Mouse (Mus musculus) pancreas, adult 10 weeks (tissue): ENCODE results near the gene Zbtb40. TPM values are rescaled to one million over a fixed set of nuclear protein-coding genes. Genes with fewer than 3 reads are reported as not detected.

ENCODE experiments used
- polyA plus RNA-seq: library from polyadenylated mRNA; stranded (reverse); fragments of 350-450 nt; fragmentation: Illumina TruSeq; extraction: RNeasy Lipid Tissue Mini Kit (QIAGEN cat#74804); gene quantifications from one replicate; pipeline ENCODE4 v1.2.3, GENCODE M21; 2015; ENCODE audit warnings: low read depth, low replicate concordance; ENCODE audit not compliant: insufficient read depth

The Zbtb40 gene
- polyA plus RNA-seq, result 3.8 TPM

DNA sequence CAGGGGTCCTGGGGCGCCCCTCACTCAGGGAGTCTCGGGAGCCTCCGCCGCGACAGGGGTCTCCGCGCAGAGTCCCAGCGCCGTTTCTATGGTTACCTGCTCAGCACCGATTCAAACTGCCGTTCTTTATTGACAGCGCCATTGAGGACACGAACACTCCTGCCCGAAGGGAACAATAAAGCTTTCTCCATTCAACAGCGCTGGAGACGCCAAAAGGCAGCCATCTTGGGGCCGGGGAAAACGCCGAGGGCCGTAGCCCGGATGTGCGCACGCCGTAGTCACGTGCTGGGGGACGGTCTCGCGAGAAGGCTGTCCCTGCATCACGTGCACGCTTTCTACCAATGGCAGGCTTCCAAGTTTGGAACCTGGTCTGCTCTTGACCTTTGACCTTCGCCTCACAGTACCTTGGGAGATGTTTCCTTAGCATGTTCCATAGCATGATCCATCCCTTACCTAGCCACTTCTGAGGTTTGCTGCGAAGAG is at the start of gene Zbtb40:
Gene Zbtb40, minus strand, starts transcription at position 252 of the 483 bp plus-strand sequence.

DNA sequence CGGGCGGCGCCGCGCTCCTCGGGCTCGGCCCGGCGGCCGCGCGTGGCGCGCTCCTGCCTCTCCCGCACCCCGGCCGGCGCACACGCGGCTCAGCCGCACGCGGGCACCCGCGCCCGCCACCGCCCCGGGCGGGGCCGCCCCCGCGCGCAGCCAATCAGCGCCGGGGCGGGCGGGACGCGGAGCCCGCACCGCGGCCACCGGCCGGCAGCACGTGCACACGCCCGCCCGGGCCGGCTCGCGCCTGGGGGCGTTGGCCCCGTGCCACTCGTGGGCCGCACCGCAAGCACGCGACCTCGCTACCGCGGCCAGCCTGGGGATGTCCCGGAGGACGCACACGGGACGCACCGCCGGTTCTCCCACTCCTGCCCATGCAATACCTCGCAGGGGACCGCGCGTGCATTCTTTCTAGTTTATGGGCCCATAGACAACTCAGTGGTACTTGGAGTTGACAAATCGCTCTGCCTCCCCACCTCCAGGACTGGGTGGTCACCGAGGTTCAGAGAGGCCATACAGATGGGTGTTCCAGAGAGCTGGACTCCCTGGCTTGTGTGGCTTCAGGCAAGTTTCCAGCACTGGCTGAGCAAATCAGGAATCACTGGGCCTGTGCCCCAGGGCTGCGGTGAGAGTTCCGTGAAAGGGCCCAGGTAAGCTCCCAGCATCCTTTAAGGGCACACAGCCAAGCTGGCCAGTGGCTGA is 91.7 kb downstream of the Zbtb40 start, which contains the start of gene Epha8:
Gene Epha8, minus strand, starts transcription at position 66 of the 696 bp plus-strand sequence.

Other genes starting within 250 kb of the Zbtb40 start
- gene Ephb2, start 212.8 kb downstream of the Zbtb40 start, polyA plus RNA-seq, result 0.90 TPM
- 38.1 TPM for gene C1qb, start 162.6 kb downstream of the Zbtb40 start, polyA plus RNA-seq
- gene C1qc, start 155.7 kb downstream of the Zbtb40 start, polyA plus RNA-seq, result 37.1 TPM
- gene C1qa, start 150.0 kb downstream of the Zbtb40 start, polyA plus RNA-seq, result 44.7 TPM
- gene Epha8, start 92.0 kb downstream of the Zbtb40 start, polyA plus RNA-seq, result not detected
- 6.8 TPM for gene Wnt4, start 228.7 kb upstream of the Zbtb40 start, polyA plus RNA-seq